Mouse (Mus musculus) myocyte (in vitro differentiated cells): ENCODE data around the gene Serinc4. TPM values are rescaled to one million over a fixed set of nuclear protein-coding genes. Genes with fewer than 3 reads are reported as not detected.

ENCODE experiments used
- polyA plus RNA-seq: library from polyadenylated mRNA; unstranded; fragments of >200 nt; fragmentation: generic; extraction: Trizol; gene quantifications from one replicate; pipeline ENCODE4 v1.2.1, GENCODE M21; 2012; ENCODE audit warnings: missing spikeins

Gene Serinc4
- polyA plus RNA-seq, 1 experiment = 0.32 TPM

Other genes starting within 250 kb of the Serinc4 start
- gene Trp53bp1, start 185.4 kb downstream of the Serinc4 start, polyA plus RNA-seq = 22.7 TPM
- gene Map1a, start 167.2 kb downstream of the Serinc4 start, polyA plus RNA-seq = 40.7 TPM
- gene Ppip5k1, start 101.4 kb downstream of the Serinc4 start, polyA plus RNA-seq = 7.2 TPM
- not detected for gene Ckmt1, start 99.1 kb downstream of the Serinc4 start, polyA plus RNA-seq
- not detected for gene Strc, start 69.6 kb downstream of the Serinc4 start, polyA plus RNA-seq
- gene Pdia3, start 43.0 kb downstream of the Serinc4 start, polyA plus RNA-seq = 130 TPM
- 1.5 TPM for gene Catsper2, start 43.0 kb downstream of the Serinc4 start, polyA plus RNA-seq
- gene Ell3, start 12.5 kb downstream of the Serinc4 start, polyA plus RNA-seq = 0.05 TPM
- 891 TPM for gene Serf2, start 7.6 kb downstream of the Serinc4 start, polyA plus RNA-seq
- gene Hypk, start 3.5 kb downstream of the Serinc4 start, polyA plus RNA-seq = 26.4 TPM
- gene Mfap1b, start 17.3 kb upstream of the Serinc4 start, polyA plus RNA-seq = 13.1 TPM
- gene Mfap1a, start 49.9 kb upstream of the Serinc4 start, polyA plus RNA-seq = 9.3 TPM
- gene Wdr76, start 49.9 kb upstream of the Serinc4 start, polyA plus RNA-seq = 2.4 TPM